Mouse (Mus musculus) midbrain, postnatal 0 days (tissue): Measurements from ENCODE around the gene Ugt1a7c. TPM values are rescaled to one million over a fixed set of nuclear protein-coding genes. Genes with fewer than 3 reads are reported as not detected.

Source experiments
- ATAC-seq: fragments of 200-750 bp; cut with Nextera tagmentation; 2 replicates; pipeline ENCODE4 v1.8.0; 2017; ENCODE audit warnings: moderate number of reproducible peaks, mild to moderate bottlenecking, moderate TSS enrichment, moderate library complexity; ENCODE audit not compliant: low FRiP score
- DNase-seq: peaks from one replicate; pipeline ENCODE4 v3.0.0-alpha.2; 2015; ENCODE audit warnings: low spot score
- H3K27ac ChIP-seq: fragments of 300-500 bp; sonication (generic); 2 replicates; pipeline ENCODE4 v1.5.1; 2014; ENCODE audit warnings: low read depth, mild to moderate bottlenecking, low read length, mixed read lengths
- H3K27me3 ChIP-seq: fragments of 300-500 bp; sonication (generic); 2 replicates; pipeline ENCODE4 v1.6.1; 2014; ENCODE audit warnings: low read length, control low read depth, mixed read lengths; ENCODE audit not compliant: insufficient read depth
- H3K36me3 ChIP-seq: fragments of 300-500 bp; sonication (generic); 2 replicates; pipeline ENCODE4 v1.6.1; 2014; ENCODE audit warnings: low read length, control low read depth, mixed read lengths; ENCODE audit not compliant: insufficient read depth
- H3K4me1 ChIP-seq: fragments of 300-500 bp; sonication (generic); 2 replicates; pipeline ENCODE4 v1.6.1; 2014; ENCODE audit warnings: mild to moderate bottlenecking, control low read depth, antibody characterized with exemption, low read length, mixed read lengths; ENCODE audit not compliant: insufficient read depth
- H3K4me2 ChIP-seq: fragments of 300-500 bp; sonication (generic); 2 replicates; pipeline ENCODE4 v1.6.1; 2014; ENCODE audit warnings: low read depth, mild to moderate bottlenecking, low read length, mixed read lengths; ENCODE audit not compliant: poor library complexity, severe bottlenecking
- H3K4me3 ChIP-seq: fragments of 300-500 bp; sonication (generic); 2 replicates; pipeline ENCODE4 v1.5.1; 2014; ENCODE audit warnings: low read depth, mild to moderate bottlenecking, low read length, moderate library complexity
- H3K9ac ChIP-seq: fragments of 300-500 bp; sonication (generic); replicated peaks from 2 replicates; pipeline ENCODE4 v1.6.1; 2014; ENCODE audit warnings: mild to moderate bottlenecking, low read length, moderate library complexity, mixed read lengths; ENCODE audit not compliant: poor library complexity, severe bottlenecking
- H3K9me3 ChIP-seq: fragments of 300-500 bp; sonication (generic); 2 replicates; pipeline ENCODE4 v1.6.1; 2016; ENCODE audit warnings: low read length, control low read depth
- CTCF ChIP-seq: IDR thresholded peaks from 2 replicates; pipeline ENCODE4 v1.5.1; 2016; ENCODE audit warnings: antibody characterized with exemption, mild to moderate bottlenecking
- WGBS: fragments of 180-500 bp; shearing (Covaris S2); extraction: QIAGEN DNeasy Blood & Tissue Kit; methylation state at CpG from one replicate; pipeline ENCODE4 v1.1.7; 2014; 5-methylcytosine and 5-hydroxymethylcytosine counted together
- polyA plus RNA-seq: library from polyadenylated mRNA; unstranded; fragments of >200 nt; fragmentation: Nextera tagmentation; extraction: Ambion mirVana; gene quantifications from 2 replicates; pipeline ENCODE4 v1.2.1, GENCODE M21; 2015
- total RNA-seq: library from RNA; depleted of rRNA; stranded (reverse); fragments of >200 nt; gene quantifications from 2 replicates; pipeline ENCODE4 v1.2.3, GENCODE M21; 2014

The Ugt1a7c gene
- total and polyA plus RNA-seq, 2 experiments from 2014 or later = 1.5 to 1.6 TPM

DNA sequence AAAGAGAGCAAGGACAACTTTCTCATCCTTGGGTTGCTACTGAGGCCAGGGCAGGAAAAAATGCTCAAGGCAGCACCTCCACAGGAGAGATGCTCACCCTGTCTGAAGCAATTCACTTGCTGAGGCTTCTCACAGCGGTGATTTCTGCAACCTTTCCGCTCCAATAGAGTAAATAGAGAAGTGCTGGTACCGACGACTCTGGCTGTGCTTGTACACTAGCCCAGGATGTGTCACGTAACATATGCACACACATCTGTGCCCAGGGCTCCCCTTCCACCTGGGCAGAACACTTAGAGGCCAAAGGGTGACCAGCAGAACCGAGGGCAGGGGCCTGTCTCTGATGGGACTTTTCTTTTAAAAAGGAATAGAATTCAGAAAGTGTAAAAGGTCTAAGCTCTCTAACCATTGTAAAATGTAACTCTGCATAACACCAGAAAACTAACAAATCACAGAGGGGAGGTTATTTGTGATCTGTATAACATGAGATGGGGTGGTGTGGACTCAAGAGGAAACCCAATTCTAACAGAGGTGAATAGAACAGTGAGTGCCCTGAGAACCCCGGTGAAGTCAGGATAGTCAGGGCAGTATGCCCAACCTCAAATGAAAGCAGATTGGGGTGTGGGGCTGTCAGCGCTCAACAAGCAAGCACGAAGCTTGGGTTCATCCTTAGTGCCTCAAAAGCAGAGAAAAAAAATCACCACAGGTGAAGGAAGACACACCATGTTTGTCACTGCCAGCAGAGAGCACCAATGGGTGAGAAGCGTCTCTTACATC lies 165.9 kb downstream of the Ugt1a7c start:
- H3K36me3 ChIP-seq = peaks cover 67% of the 10 kb centered on the region
- no peak for DNase-seq
- WGBS = 83% methylated on average over 10 of the region's 10 CpGs

GRCm38 (mm10) chr1:88261706-88262105 lies 166.8 kb downstream of the Ugt1a7c start:
- no peak overlapping the region for H3K9ac ChIP-seq
- ATAC-seq (no peak), DNase-seq (no peak)
- WGBS = 90% methylated on average over 7 of the region's 7 CpGs
- H3K27ac ChIP-seq = no peak overlapping the region
- no peak overlapping the region for H3K4me2 ChIP-seq
- H3K4me1 ChIP-seq = no peaks in the 10 kb centered on the region
- TF ChIP-seq CTCF = no peak
- H3K36me3 ChIP-seq = peaks cover 76% of the 10 kb centered on the region
- H3K4me3 ChIP-seq = no peak overlapping the region
- H3K9me3 ChIP-seq = peaks cover 22% of the 10 kb centered on the region
- H3K27me3 ChIP-seq = no peaks in the 10 kb centered on the region

More for the DNA sequence above, 165.9 kb downstream of the Ugt1a7c start:
- no peak overlapping the region for H3K9ac ChIP-seq
- TF ChIP-seq CTCF = no peak
- no peak overlapping the region for H3K4me3 ChIP-seq
- peaks cover 31% of the 10 kb centered on the region for H3K9me3 ChIP-seq
- no peaks in the 10 kb centered on the region for H3K27me3 ChIP-seq
- H3K4me1 ChIP-seq = no peaks in the 10 kb centered on the region
- ATAC-seq = no peak
- H3K4me2 ChIP-seq = no peak overlapping the region
- H3K27ac ChIP-seq = no peak overlapping the region

- H3K27me3 ChIP-seq = no peaks in the 10 kb centered on the region
- DNase-seq (peak; percentile 81), ATAC-seq (no peak)
- TF ChIP-seq CTCF = no peak; the same call in 1 of the 2 replicates
- H3K9me3 ChIP-seq = peaks cover 16% of the 10 kb centered on the region
- no peak overlapping the region for H3K27ac ChIP-seq
- H3K4me2 ChIP-seq = no peak overlapping the region
- no peak overlapping the region for H3K9ac ChIP-seq
- no peaks in the 10 kb centered on the region for H3K4me1 ChIP-seq
- H3K4me3 ChIP-seq = no peak overlapping the region
- WGBS = 88% methylated on average over 4 of the region's 4 CpGs
- H3K36me3 ChIP-seq = peaks cover 81% of the 10 kb centered on the region
Measured at GRCm38 (mm10) chr1:88262255-88262654, 167.4 kb downstream of the Ugt1a7c start.

DNA sequence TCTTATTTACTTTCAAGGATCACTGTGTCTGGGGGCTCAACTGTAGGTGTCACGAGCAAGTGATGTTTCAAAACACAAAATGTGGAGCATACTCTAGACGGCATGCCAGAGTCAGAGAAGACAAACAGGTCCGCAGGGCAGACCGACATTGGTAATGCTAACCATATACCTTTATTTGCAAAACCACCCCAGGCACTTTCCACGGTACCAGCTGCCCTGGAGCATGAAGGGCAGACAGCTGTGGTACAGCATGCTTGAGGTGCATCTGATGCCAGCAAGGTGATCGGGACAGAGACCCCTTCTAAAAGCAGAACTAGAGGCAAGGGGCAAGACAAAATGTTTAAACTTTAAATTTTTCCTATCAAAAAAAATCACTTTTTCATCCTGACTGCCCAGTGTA lies 168.1 kb downstream of the Ugt1a7c start:
- Histone ChIP-seq H3K27ac (no peak overlapping the region), H3K4me3 (no peak overlapping the region), H3K4me1 (no peaks in the 10 kb centered on the region), H3K4me2 (no peak overlapping the region), H3K36me3 (peaks cover 88% of the 10 kb centered on the region), H3K9ac (no peak overlapping the region), H3K9me3 (peaks cover 12% of the 10 kb centered on the region), H3K27me3 (no peaks in the 10 kb centered on the region)
- no peak for DNase-seq
- ATAC-seq = no peak
- no peak for TF ChIP-seq CTCF
- WGBS = 77% methylated on average over 6 of the region's 6 CpGs

GRCm38 (mm10) chr1:88263778-88264177 lies 168.9 kb downstream of the Ugt1a7c start:
- H3K9ac ChIP-seq = no peak overlapping the region
- H3K4me2 ChIP-seq = no peak overlapping the region
- no peak for ATAC-seq

GRCm38 (mm10) chr1:88264237-88264868 lies 169.5 kb downstream of the Ugt1a7c start:
- H3K27me3 ChIP-seq = no peaks in the 10 kb centered on the region
- 92% methylated on average over 7 of the region's 7 CpGs for WGBS
- H3K27ac ChIP-seq = no peak overlapping the region
- no peak for ATAC-seq
- no peak for DNase-seq
- H3K4me3 ChIP-seq = no peak overlapping the region
- no peak for TF ChIP-seq CTCF
- H3K9ac ChIP-seq = no peak overlapping the region
- H3K4me1 ChIP-seq = no peaks in the 10 kb centered on the region
- no peak overlapping the region for H3K4me2 ChIP-seq
- peaks cover 5% of the 10 kb centered on the region; the same call in 1 of the 2 replicates for H3K9me3 ChIP-seq
- H3K36me3 ChIP-seq = peaks cover 100% of the 10 kb centered on the region

More at GRCm38 (mm10) chr1:88263778-88264177, 168.9 kb downstream of the Ugt1a7c start:
- Histone ChIP-seq H3K4me3 (no peak overlapping the region), H3K4me1 (no peaks in the 10 kb centered on the region), H3K9me3 (peaks cover 7% of the 10 kb centered on the region; the same call in 1 of the 2 replicates), H3K27me3 (no peaks in the 10 kb centered on the region), H3K27ac (no peak overlapping the region), H3K36me3 (peaks cover 97% of the 10 kb centered on the region)
- TF ChIP-seq CTCF = no peak
- 92% methylated on average over 5 of the region's 5 CpGs for WGBS
- no peak for DNase-seq
